Comparison of ENCODE assay signal across 9 mouse cellular contexts in genomic region chr15:80634391-80635193, GRCm38 (mm10). TPM values are rescaled to one million over a fixed set of nuclear protein-coding genes. Genes with fewer than 3 reads are reported as not detected.
DNase-seq lines count a peak whose midpoint lies in the region; ATAC-seq and TF ChIP-seq lines count a peak whose summit lies in the region.
"Had no signal": no experiment of that assay in that cellular context is flagged by ENCODE, and none has a peak within 500 bp of the region (broad histone marks: within the 10 kb centered on the region; RNA-seq: fewer than 3 reads in every experiment).

No protein-coding gene starts in this region.

- H3K9ac ChIP-seq in forebrain, postnatal 0 days, result no peak overlapping the region
- no peak overlapping the region for H3K9ac ChIP-seq in forebrain, embryonic 12.5 days
- H3K9ac ChIP-seq in liver, postnatal 0 days (replicated peaks), result no peak overlapping the region
- H3K9ac ChIP-seq: limb, embryonic 13.5 days had no signal

- no peak for ATAC-seq in forebrain, postnatal 0 days
- no peak for ATAC-seq in forebrain, embryonic 12.5 days (ENCODE audit: low FRiP score)
- ATAC-seq in liver, postnatal 0 days, result peak; percentile 51; the same call in 1 of the 2 replicates

- TF ChIP-seq EP300 in liver, postnatal 0 days (IDR thresholded peaks at IDR 0.05; ENCODE audit: low read depth), result no peak

- H3K4me1 ChIP-seq in forebrain, postnatal 0 days (ENCODE audit: insufficient read depth), result no peaks in the 10 kb centered on the region
- H3K4me1 ChIP-seq in forebrain, embryonic 12.5 days, result peaks cover 10% of the 10 kb centered on the region
- H3K4me1 ChIP-seq in thymus, adult 2 months (replicated peaks; ENCODE audit: control insufficient read depth, insufficient read depth, low read length), result peaks cover 33% of the 10 kb centered on the region
- H3K4me1 ChIP-seq in liver, postnatal 0 days (ENCODE audit: insufficient read depth), result peaks cover 9% of the 10 kb centered on the region

- no peak overlapping the region for H3K4me3 ChIP-seq in forebrain, postnatal 0 days (ENCODE audit: low read depth, low read length)
- H3K4me3 ChIP-seq in forebrain, embryonic 12.5 days (replicated peaks), result no peak overlapping the region
- H3K4me3 ChIP-seq in thymus, adult 2 months (ENCODE audit: control insufficient read depth, insufficient read depth, low read length), result no peak overlapping the region
- no peak overlapping the region for H3K4me3 ChIP-seq in liver, postnatal 0 days (ENCODE audit: low read depth, low read length)
- H3K4me3 ChIP-seq: limb, embryonic 13.5 days had no signal

- WGBS in forebrain, postnatal 0 days, result 61% methylated on average over 11 of the region's 11 CpGs
- WGBS in forebrain, embryonic 12.5 days, result 60% methylated on average over 11 of the region's 11 CpGs
- WGBS in thymus, adult 2 months, result 59% methylated on average over 11 of the region's 11 CpGs
- 31% methylated on average over 10 of the region's 11 CpGs for WGBS in liver, postnatal 0 days (ENCODE audit: insufficient replicate concordance)

- no peak overlapping the region for H3K4me2 ChIP-seq in forebrain, postnatal 0 days (ENCODE audit: low read depth)
- no peak overlapping the region for H3K4me2 ChIP-seq in forebrain, embryonic 12.5 days
- peak overlapping the region; percentile 44; the same call in 1 of the 2 replicates for H3K4me2 ChIP-seq in liver, postnatal 0 days (ENCODE audit: low read depth, low read length)
- H3K4me2 ChIP-seq: limb, embryonic 13.5 days had no signal

- peak; percentile 66 for TF ChIP-seq CTCF in forebrain, postnatal 0 days (IDR thresholded peaks at IDR 0.05; ENCODE audit: low read depth)
- TF ChIP-seq CTCF in thymus, adult 2 months (IDR thresholded peaks at IDR 0.05; ENCODE audit: borderline replicate concordance, control insufficient read depth, extremely low read depth, insufficient read depth, low read length, poor library complexity), result no peak
- peak; percentile 83 for TF ChIP-seq CTCF in liver, postnatal 0 days (IDR thresholded peaks at IDR 0.05; ENCODE audit: low read depth)

- peak; percentile 61 for DNase-seq in forebrain, postnatal 0 days
- DNase-seq in thymus, postnatal 4 days, result peak; percentile 47
- DNase-seq in thymus, adult 2 months, result no peak
- peak; percentile 38 to 72 for DNase-seq in frontal cortex, postnatal 10 days (ENCODE audit: low spot score in 2 of 2)
- DNase-seq in liver, postnatal 0 days, result peak; percentile 65
- DNase-seq in right cerebral cortex, postnatal 25 days, result peak; percentile 71
- DNase-seq in cerebellum, adult 8-10 months, result no peak

- no peak overlapping the region for H3K27ac ChIP-seq in forebrain, postnatal 0 days (ENCODE audit: low read depth, low read length)
- no peak overlapping the region for H3K27ac ChIP-seq in forebrain, embryonic 12.5 days
- no peak overlapping the region for H3K27ac ChIP-seq in thymus, adult 2 months (ENCODE audit: control insufficient read depth, insufficient read depth, low read length)
- no peak overlapping the region for H3K27ac ChIP-seq in liver, postnatal 0 days (ENCODE audit: low read depth)
- H3K27ac ChIP-seq: limb, embryonic 13.5 days had no signal

- no peak for TF ChIP-seq POLR2A in thymus, adult 2 months (IDR thresholded peaks at IDR 0.05; ENCODE audit: control insufficient read depth, extremely low read depth, insufficient read depth, low read length, poor library complexity)

- no peaks in the 10 kb centered on the region for H3K36me3 ChIP-seq in forebrain, postnatal 0 days (ENCODE audit: insufficient read depth)
- H3K36me3 ChIP-seq in forebrain, embryonic 12.5 days (replicated peaks), result no peaks in the 10 kb centered on the region
- peaks cover 64% of the 10 kb centered on the region for H3K36me3 ChIP-seq in thymus, adult 2 months (ENCODE audit: control insufficient read depth, insufficient read depth, low read length)
- H3K36me3 ChIP-seq in liver, postnatal 0 days (replicated peaks; ENCODE audit: insufficient read depth, low read length), result no peaks in the 10 kb centered on the region
- H3K36me3 ChIP-seq: limb, embryonic 13.5 days had no signal

- no peaks in the 10 kb centered on the region for H3K27me3 ChIP-seq in forebrain, postnatal 0 days (ENCODE audit: insufficient read depth, low read length)
- no peaks in the 10 kb centered on the region; the same call in 1 of the 2 replicates for H3K27me3 ChIP-seq in forebrain, embryonic 12.5 days
- H3K27me3 ChIP-seq in thymus, adult 2 months (ENCODE audit: control insufficient read depth, insufficient read depth, low read length), result no peaks in the 10 kb centered on the region
- H3K27me3 ChIP-seq in liver, postnatal 0 days (ENCODE audit: insufficient read depth, low read length), result 0 out of 2 replicates have a peak, but pooled peaks cover 2% of the 10 kb centered on the region

- no peaks in the 10 kb centered on the region for H3K9me3 ChIP-seq in forebrain, postnatal 0 days (ENCODE audit: low read length)
- no peaks in the 10 kb centered on the region for H3K9me3 ChIP-seq in forebrain, embryonic 12.5 days
- H3K9me3 ChIP-seq in liver, postnatal 0 days (ENCODE audit: low read length), result no peaks in the 10 kb centered on the region
- H3K9me3 ChIP-seq: limb, embryonic 13.5 days had no signal

RNA-seq across cellular contexts. Expression of gene Fam83f, which starts 37.1 kb away (rescaled TPM):
- total RNA-seq in forebrain, postnatal 0 days (2014; rRNA removed), result 0.23 and 1.1 TPM in 2 replicates
- polyA plus RNA-seq in forebrain, postnatal 0 days (2015; fragmentation: Nextera tagmentation; extraction: Ambion mirVana), result 0.11 and 0.36 TPM in 2 replicates
- polyA plus RNA-seq in forebrain, embryonic 12.5 days (2016; fragmentation: Nextera tagmentation; extraction: Ambion mirVana), result 0.47 and 0.54 TPM in 2 replicates
- 3.5 and 5.4 TPM in 2 replicates for polyA plus RNA-seq in thymus, adult 2 months (2012; rRNA removed)
- 1.8 and 2.3 TPM in 2 replicates for polyA plus RNA-seq in liver, postnatal 0 days (2015; fragmentation: Nextera tagmentation; extraction: Ambion mirVana)

Comparison
In these comparisons a context has a peak if more than half of its experiments do, and no peak if none do; other contexts are left out.
1. DNase-seq: peak in forebrain, postnatal 0 days (single experiment), thymus, postnatal 4 days (single experiment), frontal cortex, postnatal 10 days (2 of 2), liver, postnatal 0 days (single experiment) and right cerebral cortex, postnatal 25 days (single experiment); none in thymus, adult 2 months (single experiment) and cerebellum, adult 8-10 months (single experiment).